20 mouse cellular contexts compared by ENCODE assay signal in genomic region chr6:82804984-82805383, GRCm38 (mm10). TPM values are rescaled to one million over a fixed set of nuclear protein-coding genes. Genes with fewer than 3 reads are reported as not detected.
DNase-seq lines count a peak whose midpoint lies in the region; ATAC-seq and TF ChIP-seq lines count a peak whose summit lies in the region.
"Had no signal": no experiment of that assay in that cellular context is flagged by ENCODE, and none has a peak within 500 bp of the region (broad histone marks: within the 10 kb centered on the region; RNA-seq: fewer than 3 reads in every experiment).

No protein-coding gene starts in this region.

- peak; percentile 29 for DNase-seq in liver, adult 2 months (ENCODE audit: extremely low read depth, low read depth, low spot score)
- DNase-seq in liver, postnatal 0 days: no peak
- DNase-seq in brain, adult 2 months (ENCODE audit: low read depth, low spot score): peak; percentile 42
- DNase-seq in telencephalon, adult 2 months (ENCODE audit: low read depth, low spot score): peak; percentile 21
- DNase-seq in natural killer cell, adult 2 months (ENCODE audit: low spot score in 2 of 2): no peak
- DNase-seq in cerebellum, adult 11-12 months: no peak
- DNase-seq: adrenal gland, postnatal 14 days; B cell, adult 2 months; cerebellum, adult 18-20 months; cerebellum, postnatal 10 days; gastrocnemius, postnatal 36 days; heart, postnatal 36 days had no signal

- no peak overlapping the region for H3K4me3 ChIP-seq in liver, adult 2 months (ENCODE audit: insufficient read depth, low read depth, low read length)
- H3K4me3 ChIP-seq in liver, postnatal 0 days (ENCODE audit: low read depth, low read length): no peak overlapping the region
- H3K4me3 ChIP-seq in macrophage (ENCODE audit: inconsistent target): no peak overlapping the region
- H3K4me3 ChIP-seq in kidney, embryonic 16.5 days (ENCODE audit: low read length): no peak overlapping the region
- H3K4me3 ChIP-seq: embryonic facial prominence, embryonic 12.5 days; forebrain, embryonic 15.5 days; heart, embryonic 13.5 days; hindbrain, embryonic 15.5 days had no signal

- TF ChIP-seq POLR2A in liver, adult 2 months (IDR thresholded peaks at IDR 0.05; ENCODE audit: extremely low read depth, insufficient read depth, low read length): no peak

- no peak for TF ChIP-seq CTCF in liver, adult 2 months (IDR thresholded peaks at IDR 0.05; ENCODE audit: low read depth, low read length)
- TF ChIP-seq CTCF in liver, postnatal 0 days (IDR thresholded peaks at IDR 0.05; ENCODE audit: low read depth): no peak

- whole genome bisulfite sequencing in liver, adult 2 months: 83% methylated on average over 3 of the region's 3 CpGs
- 55% methylated on average over 3 of the region's 3 CpGs for WGBS in liver, postnatal 0 days (ENCODE audit: insufficient replicate concordance)
- 38% methylated on average over 3 of the region's 3 CpGs for WGBS in macrophage (ENCODE audit: missing documents)
- 79% methylated on average over 3 of the region's 3 CpGs for WGBS in kidney, embryonic 16.5 days

- no peak for TF ChIP-seq EP300 in liver, postnatal 0 days (IDR thresholded peaks at IDR 0.05; ENCODE audit: low read depth)

- H3K9ac ChIP-seq in liver, adult 2 months (ENCODE audit: low read depth, low read length): no peak overlapping the region
- H3K9ac ChIP-seq in liver, postnatal 0 days (replicated peaks): no peak overlapping the region
- no peak overlapping the region for H3K9ac ChIP-seq in kidney, embryonic 16.5 days (replicated peaks; ENCODE audit: low read length)
- H3K9ac ChIP-seq: embryonic facial prominence, embryonic 12.5 days; forebrain, embryonic 15.5 days; heart, embryonic 13.5 days; hindbrain, embryonic 15.5 days had no signal

- H3K4me1 ChIP-seq in liver, adult 2 months (ENCODE audit: control insufficient read depth, insufficient read depth, low read length): no peaks in the 10 kb centered on the region
- peaks cover 11% of the 10 kb centered on the region for H3K4me1 ChIP-seq in liver, postnatal 0 days (ENCODE audit: insufficient read depth)
- no peaks in the 10 kb centered on the region for H3K4me1 ChIP-seq in kidney, embryonic 16.5 days (ENCODE audit: insufficient read depth, low read length)
- H3K4me1 ChIP-seq: embryonic facial prominence, embryonic 12.5 days; forebrain, embryonic 15.5 days; hindbrain, embryonic 15.5 days had no signal

- H3K27me3 ChIP-seq in liver, adult 2 months (ENCODE audit: control insufficient read depth, insufficient read depth, low read length): no peaks in the 10 kb centered on the region
- no peaks in the 10 kb centered on the region for H3K27me3 ChIP-seq in liver, postnatal 0 days (ENCODE audit: insufficient read depth, low read length)
- H3K27me3 ChIP-seq in kidney, embryonic 16.5 days (ENCODE audit: insufficient read depth, low read length): no peaks in the 10 kb centered on the region
- H3K27me3 ChIP-seq: embryonic facial prominence, embryonic 12.5 days; forebrain, embryonic 15.5 days; heart, embryonic 13.5 days; hindbrain, embryonic 15.5 days had no signal

- no peak overlapping the region for H3K27ac ChIP-seq in liver, adult 2 months (replicated peaks; ENCODE audit: insufficient read depth, low read depth, low read length)
- H3K27ac ChIP-seq in liver, postnatal 0 days (ENCODE audit: low read depth): no peak overlapping the region
- H3K27ac ChIP-seq in macrophage: peak overlapping the region; percentile 29
- no peak overlapping the region for H3K27ac ChIP-seq in kidney, embryonic 16.5 days (ENCODE audit: low read length)
- H3K27ac ChIP-seq: embryonic facial prominence, embryonic 12.5 days; forebrain, embryonic 15.5 days; heart, embryonic 13.5 days; hindbrain, embryonic 15.5 days had no signal

- no peaks in the 10 kb centered on the region for H3K36me3 ChIP-seq in liver, adult 2 months (ENCODE audit: control insufficient read depth, insufficient read depth, low read length)
- H3K36me3 ChIP-seq in liver, postnatal 0 days (replicated peaks; ENCODE audit: insufficient read depth, low read length): no peaks in the 10 kb centered on the region
- H3K36me3 ChIP-seq in macrophage (ENCODE audit: inconsistent target): no peaks in the 10 kb centered on the region
- H3K36me3 ChIP-seq in kidney, embryonic 16.5 days (ENCODE audit: insufficient read depth, low read length): no peaks in the 10 kb centered on the region
- H3K36me3 ChIP-seq: embryonic facial prominence, embryonic 12.5 days; forebrain, embryonic 15.5 days; G1E; heart, embryonic 13.5 days; hindbrain, embryonic 15.5 days had no signal

- H3K9me3 ChIP-seq in liver, postnatal 0 days (ENCODE audit: low read length): no peaks in the 10 kb centered on the region
- H3K9me3 ChIP-seq in kidney, embryonic 16.5 days (ENCODE audit: low read length): no peaks in the 10 kb centered on the region
- H3K9me3 ChIP-seq: embryonic facial prominence, embryonic 12.5 days; forebrain, embryonic 15.5 days; G1E; hindbrain, embryonic 15.5 days had no signal

- no peaks in the 10 kb centered on the region for H3K79me2 ChIP-seq in liver, adult 2 months (ENCODE audit: control insufficient read depth, insufficient read depth, low read length)
- H3K79me2 ChIP-seq in macrophage (ENCODE audit: inconsistent target): no peaks in the 10 kb centered on the region

- H3K4me2 ChIP-seq in liver, postnatal 0 days (ENCODE audit: low read depth, low read length): no peak overlapping the region
- no peak overlapping the region for H3K4me2 ChIP-seq in kidney, embryonic 16.5 days (replicated peaks; ENCODE audit: low read depth, low read length)
- H3K4me2 ChIP-seq: embryonic facial prominence, embryonic 12.5 days; forebrain, embryonic 15.5 days; heart, embryonic 13.5 days; hindbrain, embryonic 15.5 days had no signal

- no peak for ATAC-seq in liver, postnatal 0 days
- ATAC-seq in kidney, embryonic 16.5 days (ENCODE audit: low FRiP score, low TSS enrichment): no peak
- ATAC-seq: CD4-positive, CD25-positive, alpha-beta regulatory T cell, adult 4 months; forebrain, embryonic 15.5 days had no signal

RNA-seq across cellular contexts. Expression of gene Hk2, which starts 30.7 kb away (rescaled TPM):
- 1.0 and 1.3 TPM in 2 replicates for total RNA-seq in liver, adult 2 months (2014; rRNA removed)
- polyA plus RNA-seq in liver, adult 2 months (2012; rRNA removed): 0.54 and 0.87 TPM in 2 replicates
- polyA plus RNA-seq in liver, postnatal 0 days (2015; fragmentation: Nextera tagmentation; extraction: Ambion mirVana): 3.0 and 3.3 TPM in 2 replicates
- 100 to 1,000 TPM in 7 of 26 experiments, 10 to 100 TPM in 19; 42.2 to 378 (median 62.1) TPM for total RNA-seq in macrophage (2018; cell fraction: chromatin; rRNA removed)
- 100 to 1,000 TPM in 3 of 26 experiments, 10 to 100 TPM in 23; 39.8 to 206 (median 51.4) TPM for total RNA-seq in macrophage (2018; cell fraction: cytosol; rRNA removed)
- 100 to 1,000 TPM in 13 of 26 experiments, 10 to 100 TPM in 13; 58.2 to 290 (median 98.4) TPM for total RNA-seq in macrophage (2018; cell fraction: nucleus; rRNA removed)
- polyA plus RNA-seq in macrophage (2018): 23.2 to 59.3 TPM (median 33.1 TPM) in 3 replicates
- polyA plus RNA-seq in kidney, embryonic 16.5 days (2015; fragmentation: Nextera tagmentation; extraction: Ambion mirVana): 16.2 and 16.3 TPM in 2 replicates

Comparison
In these comparisons a context has a peak if more than half of its experiments do, and no peak if none do; other contexts are left out.
1. DNase-seq: peak in liver, adult 2 months (single experiment), brain, adult 2 months (single experiment) and telencephalon, adult 2 months (single experiment); none in liver, postnatal 0 days (single experiment), natural killer cell, adult 2 months (0 of 2) and cerebellum, adult 11-12 months (single experiment).